7 mouse cellular contexts compared by ENCODE assay signal in genomic region chr2:109890068-109890467, GRCm38 (mm10). TPM values are rescaled to one million over a fixed set of nuclear protein-coding genes. Genes with fewer than 3 reads are reported as not detected.
A peak's percentile ranks its signal among the peaks of the same experiment; 100 is the strongest.
DNase-seq lines count a peak whose midpoint lies in the region; ATAC-seq lines count a peak whose summit lies in the region.

No protein-coding gene starts in this region.

- no peak for ATAC-seq in lung, embryonic 16.5 days (ENCODE audit: low read depth)
- ATAC-seq in embryonic facial prominence, embryonic 11.5 days (replicated peaks; ENCODE audit: insufficient number of reproducible peaks, low FRiP score, low TSS enrichment, low read depth), result no peak
- no peak; the same call in 1 of the 2 replicates for ATAC-seq in intestine, embryonic 15.5 days
- ATAC-seq in neural tube, embryonic 14.5 days (ENCODE audit: low read depth), result no peak

- no peak for DNase-seq in lung, postnatal 4 days
- no peak for DNase-seq in embryonic facial prominence, embryonic 11.5 days (ENCODE audit: low spot score)
- no peak for DNase-seq in adrenal gland, postnatal 4 days (ENCODE audit: low spot score in 2 of 2)
- DNase-seq in adrenal gland, adult 8-10 months, result no peak

- peak overlapping the region; percentile 54 for H3K4me2 ChIP-seq in lung, embryonic 16.5 days (ENCODE audit: low read depth, low read length)
- H3K4me2 ChIP-seq in embryonic facial prominence, embryonic 11.5 days (ENCODE audit: low read depth, low read length), result peak overlapping the region; percentile 29; the same call in 1 of the 2 replicates
- peak overlapping the region; percentile 46 for H3K4me2 ChIP-seq in intestine, embryonic 15.5 days (replicated peaks)
- H3K4me2 ChIP-seq in neural tube, embryonic 14.5 days (ENCODE audit: low read depth, low read length), result peak overlapping the region; percentile 50

- peak overlapping the region; percentile 97 for H3K4me3 ChIP-seq in lung, embryonic 16.5 days (ENCODE audit: low read length)
- peak overlapping the region; percentile 88 for H3K4me3 ChIP-seq in embryonic facial prominence, embryonic 11.5 days (ENCODE audit: low read depth, low read length)
- H3K4me3 ChIP-seq in intestine, embryonic 15.5 days (replicated peaks), result peak overlapping the region; percentile 82
- H3K4me3 ChIP-seq in neural tube, embryonic 14.5 days (ENCODE audit: low read depth, low read length), result peak overlapping the region; percentile 91

- 37% methylated on average over 4 of the region's 4 CpGs for WGBS in lung, embryonic 16.5 days
- 33% methylated on average over 4 of the region's 4 CpGs for WGBS in embryonic facial prominence, embryonic 11.5 days
- 42% methylated on average over 4 of the region's 4 CpGs for WGBS in intestine, embryonic 15.5 days
- WGBS in neural tube, embryonic 14.5 days, result 32% methylated on average over 4 of the region's 4 CpGs

- H3K27ac ChIP-seq in lung, embryonic 16.5 days (ENCODE audit: low read length), result no peak overlapping the region
- H3K27ac ChIP-seq in embryonic facial prominence, embryonic 11.5 days (replicated peaks; ENCODE audit: low read depth, low read length), result no peak overlapping the region
- H3K27ac ChIP-seq in intestine, embryonic 15.5 days, result 0 out of 2 replicates have a peak overlapping the region, but pooled peaks have one; percentile 33
- H3K27ac ChIP-seq in neural tube, embryonic 14.5 days (ENCODE audit: low read depth, low read length), result peak overlapping the region; percentile 90; the same call in 1 of the 2 replicates

- no peaks in the 10 kb centered on the region; the same call in 1 of the 2 replicates for H3K27me3 ChIP-seq in lung, embryonic 16.5 days (ENCODE audit: control insufficient read depth, insufficient read depth, low read depth, low read length)
- H3K27me3 ChIP-seq in embryonic facial prominence, embryonic 11.5 days (ENCODE audit: control insufficient read depth, insufficient read depth, low read length), result no peaks in the 10 kb centered on the region
- no peaks in the 10 kb centered on the region for H3K27me3 ChIP-seq in intestine, embryonic 15.5 days (replicated peaks)
- H3K27me3 ChIP-seq in neural tube, embryonic 14.5 days (ENCODE audit: control insufficient read depth, insufficient read depth, low read length), result no peaks in the 10 kb centered on the region

- peaks cover 7% of the 10 kb centered on the region for H3K36me3 ChIP-seq in lung, embryonic 16.5 days (ENCODE audit: control insufficient read depth, insufficient read depth, low read length)
- H3K36me3 ChIP-seq in embryonic facial prominence, embryonic 11.5 days (replicated peaks; ENCODE audit: control insufficient read depth, insufficient read depth, low read depth, low read length), result no peaks in the 10 kb centered on the region; the same call in 1 of the 2 replicates
- H3K36me3 ChIP-seq in intestine, embryonic 15.5 days, result peaks cover 1% of the 10 kb centered on the region
- peaks cover 6% of the 10 kb centered on the region; the same call in 1 of the 2 replicates for H3K36me3 ChIP-seq in neural tube, embryonic 14.5 days (ENCODE audit: control insufficient read depth, insufficient read depth, low read length)

- peaks cover 5% of the 10 kb centered on the region for H3K4me1 ChIP-seq in lung, embryonic 16.5 days (replicated peaks; ENCODE audit: control insufficient read depth, insufficient read depth, low read length)
- no peaks in the 10 kb centered on the region for H3K4me1 ChIP-seq in embryonic facial prominence, embryonic 11.5 days (ENCODE audit: control insufficient read depth, insufficient read depth, low read length)
- peaks cover 7% of the 10 kb centered on the region; the same call in 1 of the 2 replicates for H3K4me1 ChIP-seq in intestine, embryonic 15.5 days (replicated peaks)
- H3K4me1 ChIP-seq in neural tube, embryonic 14.5 days (ENCODE audit: control insufficient read depth, insufficient read depth, low read length), result peaks cover 14% of the 10 kb centered on the region

- no peaks in the 10 kb centered on the region for H3K9me3 ChIP-seq in lung, embryonic 16.5 days (ENCODE audit: control insufficient read depth, low read length)
- no peaks in the 10 kb centered on the region for H3K9me3 ChIP-seq in embryonic facial prominence, embryonic 11.5 days (replicated peaks; ENCODE audit: control insufficient read depth, low read length)
- no peaks in the 10 kb centered on the region for H3K9me3 ChIP-seq in intestine, embryonic 15.5 days
- H3K9me3 ChIP-seq in neural tube, embryonic 14.5 days (ENCODE audit: control insufficient read depth, low read length), result no peaks in the 10 kb centered on the region

- no peak overlapping the region for H3K9ac ChIP-seq in lung, embryonic 16.5 days (ENCODE audit: low read length)
- no peak overlapping the region for H3K9ac ChIP-seq in embryonic facial prominence, embryonic 11.5 days (replicated peaks; ENCODE audit: low read length)
- peak overlapping the region; percentile 89; the same call in 1 of the 2 replicates for H3K9ac ChIP-seq in intestine, embryonic 15.5 days
- peak overlapping the region; percentile 94 for H3K9ac ChIP-seq in neural tube, embryonic 14.5 days (replicated peaks; ENCODE audit: low read depth, low read length)

RNA-seq across cellular contexts. Expression of gene Lin7c, which starts 0.6 kb away (rescaled TPM):
- polyA plus RNA-seq in lung, embryonic 16.5 days (2015; fragmentation: Nextera tagmentation; extraction: Ambion mirVana), result 65.0 TPM in 2 replicates
- polyA plus RNA-seq in embryonic facial prominence, embryonic 11.5 days (2014; fragmentation: Nextera tagmentation; extraction: Ambion mirVana), result 93.6 and 94.3 TPM in 2 replicates
- 64.3 and 72.0 TPM in 2 replicates for polyA plus RNA-seq in intestine, embryonic 15.5 days (2015; fragmentation: Nextera tagmentation; extraction: Ambion mirVana)
- polyA plus RNA-seq in neural tube, embryonic 14.5 days (2014; fragmentation: Nextera tagmentation; extraction: Ambion mirVana), result 230 and 238 TPM in 2 replicates
- total RNA-seq in adrenal gland, postnatal 4 days (2021), result 10 to 100 TPM; 91.0 to 94.8 TPM
- 100 to 1,000 TPM in 2 of 4 experiments, 10 to 100 TPM in 2; 87.9 to 104 (median 97.9) TPM for total RNA-seq in adrenal gland, adult 8-10 months (2022)

RNA-seq across cellular contexts. Expression of gene Lgr4, which starts 27.4 kb away (rescaled TPM):
- 2.0 TPM in 2 replicates for polyA plus RNA-seq in lung, embryonic 16.5 days (2015; fragmentation: Nextera tagmentation; extraction: Ambion mirVana)
- polyA plus RNA-seq in embryonic facial prominence, embryonic 11.5 days (2014; fragmentation: Nextera tagmentation; extraction: Ambion mirVana), result 17.2 and 20.9 TPM in 2 replicates
- 27.6 and 29.4 TPM in 2 replicates for polyA plus RNA-seq in intestine, embryonic 15.5 days (2015; fragmentation: Nextera tagmentation; extraction: Ambion mirVana)
- polyA plus RNA-seq in neural tube, embryonic 14.5 days (2014; fragmentation: Nextera tagmentation; extraction: Ambion mirVana), result 10.8 and 12.7 TPM in 2 replicates
- 100 to 1,000 TPM; 108 to 133 TPM for total RNA-seq in adrenal gland, postnatal 4 days (2021)
- 100 to 1,000 TPM; 117 to 198 (median 152) TPM for total RNA-seq in adrenal gland, adult 8-10 months (2022)

Comparison
In these comparisons a context has a peak if more than half of its experiments do, and no peak if none do; other contexts are left out.
1. H3K27ac ChIP-seq: peak in intestine, embryonic 15.5 days (single experiment) and neural tube, embryonic 14.5 days (single experiment); none in lung, embryonic 16.5 days (single experiment) and embryonic facial prominence, embryonic 11.5 days (single experiment).
2. H3K9ac ChIP-seq: peak in intestine, embryonic 15.5 days (single experiment) and neural tube, embryonic 14.5 days (single experiment); none in lung, embryonic 16.5 days (single experiment) and embryonic facial prominence, embryonic 11.5 days (single experiment).
3. Peak in every context shown above with its lines, with median percentiles within 50 percentile points of each other: H3K4me2 ChIP-seq and H3K4me3 ChIP-seq.